Mouse (Mus musculus): ENCODE results near the gene Wapl. TPM values are rescaled to one million over a fixed set of nuclear protein-coding genes. Genes with fewer than 3 reads are reported as not detected.
A peak's percentile ranks its signal among the peaks of the same experiment; 100 is the strongest.

The Wapl gene
- polyA plus RNA-seq, 1 experiment: 10.1 TPM

DNA sequence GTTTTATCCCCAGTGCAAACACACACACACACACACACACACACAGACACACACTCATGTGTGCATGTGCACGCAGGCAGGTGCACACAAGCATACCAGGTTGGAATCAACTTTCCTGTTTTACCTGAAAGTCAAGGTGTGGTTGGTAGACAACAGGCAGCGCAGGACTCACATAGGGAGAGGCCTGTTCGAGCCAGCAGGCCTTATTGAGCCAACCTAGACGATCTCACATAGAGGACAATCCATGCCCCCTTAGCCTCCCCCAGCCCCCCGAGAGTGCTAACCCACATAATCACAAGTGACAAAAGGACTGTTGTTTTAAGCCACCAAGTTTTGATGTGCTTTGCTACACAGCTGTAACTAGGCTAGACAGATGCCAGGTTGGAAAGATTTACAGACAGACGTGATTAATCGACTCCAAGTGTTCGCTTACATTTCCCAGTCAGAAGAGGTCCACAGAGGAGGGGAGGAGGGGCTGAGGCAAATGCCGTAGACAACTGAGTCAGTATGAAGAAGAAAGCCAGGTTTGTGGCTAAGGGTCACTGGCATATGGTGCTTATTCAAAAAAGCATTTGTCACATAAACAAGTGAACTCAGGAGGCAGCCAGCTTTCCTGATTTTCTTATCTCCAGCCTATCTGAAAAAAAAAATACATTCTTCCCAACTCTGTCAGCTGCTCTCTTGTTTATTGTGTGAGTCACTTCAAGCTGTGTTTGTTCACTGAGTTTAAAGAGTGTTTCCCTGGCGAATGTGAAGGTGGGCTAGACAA is 90.2 kb downstream of the Wapl start:
- no peak for DNase-seq
- H3K27ac ChIP-seq (ENCODE audit: insufficient read depth, low read depth, low read length): no peak overlapping the region
- H3K36me3 ChIP-seq (ENCODE audit: control insufficient read depth, insufficient read depth, low read length): no peaks in the 10 kb centered on the region
- no peak overlapping the region for H3K4me3 ChIP-seq (ENCODE audit: insufficient read depth, low read depth, low read length)
- H3K27me3 ChIP-seq (replicated peaks; ENCODE audit: control insufficient read depth, insufficient read depth, low read length): no peaks in the 10 kb centered on the region
- WGBS: 60% methylated on average over 10 of the region's 10 CpGs
- TF ChIP-seq POLR2A (IDR thresholded peaks at IDR 0.05; ENCODE audit: low read depth, low read length) (no peak), CTCF (conservative IDR thresholded peaks at IDR 0.05; ENCODE audit: insufficient read depth, insufficient read length, low read depth, low read length) (no peak)
- peaks cover 29% of the 10 kb centered on the region for H3K4me1 ChIP-seq (ENCODE audit: control insufficient read depth, insufficient read depth, low read length)

DNA sequence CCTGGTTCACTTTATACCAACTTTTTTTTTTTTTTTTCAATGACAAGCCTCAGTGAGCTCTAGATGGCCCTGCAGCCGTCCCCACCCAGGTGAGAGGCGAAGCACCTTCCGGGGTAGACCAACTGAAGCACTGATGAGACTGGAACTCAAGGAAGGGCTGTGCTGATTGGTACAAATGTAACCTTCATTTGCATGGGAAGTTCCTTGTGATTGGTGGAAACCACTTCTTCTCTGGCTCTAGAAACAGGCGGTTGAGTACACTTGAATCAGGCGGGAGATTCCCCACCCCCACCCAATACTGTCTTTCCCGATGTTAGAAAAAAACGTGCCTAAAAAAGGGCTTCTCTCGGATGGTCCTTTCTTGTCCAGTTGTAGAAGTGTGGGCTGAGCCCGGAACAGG is 91.2 kb downstream of the Wapl start:
- Histone ChIP-seq H3K27ac (ENCODE audit: insufficient read depth, low read depth, low read length) (no peak overlapping the region), H3K4me3 (ENCODE audit: insufficient read depth, low read depth, low read length) (no peak overlapping the region), H3K36me3 (ENCODE audit: control insufficient read depth, insufficient read depth, low read length) (no peaks in the 10 kb centered on the region), H3K4me1 (ENCODE audit: control insufficient read depth, insufficient read depth, low read length) (peaks cover 26% of the 10 kb centered on the region), H3K27me3 (replicated peaks; ENCODE audit: control insufficient read depth, insufficient read depth, low read length) (no peaks in the 10 kb centered on the region)
- WGBS: 89% methylated on average over 9 of the region's 9 CpGs
- TF ChIP-seq CTCF (conservative IDR thresholded peaks at IDR 0.05; ENCODE audit: insufficient read depth, insufficient read length, low read depth, low read length) (no peak), POLR2A (IDR thresholded peaks at IDR 0.05; ENCODE audit: low read depth, low read length) (no peak)
- no peak for DNase-seq

DNA sequence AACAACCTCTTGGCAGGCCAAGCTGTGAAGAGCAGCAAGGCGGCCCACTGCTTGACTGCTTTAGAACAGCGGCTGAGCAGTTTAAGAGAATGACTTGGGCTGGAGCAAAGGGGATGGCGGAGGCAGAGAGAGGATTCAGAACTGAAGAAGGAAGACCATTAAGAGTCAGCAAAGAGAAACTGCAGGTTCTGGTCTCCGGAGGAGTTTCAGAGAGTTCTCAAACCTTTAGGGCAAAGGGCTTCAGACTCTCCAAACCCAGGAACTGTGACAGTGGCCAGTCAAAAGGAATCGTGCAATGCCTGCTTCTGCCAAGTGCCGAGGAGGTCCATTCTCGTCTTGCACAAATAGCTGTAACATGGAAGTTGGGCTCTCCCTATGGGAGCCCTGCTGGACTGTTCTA is 91.7 kb downstream of the Wapl start:
- H3K27ac ChIP-seq (ENCODE audit: insufficient read depth, low read depth, low read length): no peak overlapping the region
- H3K36me3 ChIP-seq (ENCODE audit: control insufficient read depth, insufficient read depth, low read length): no peaks in the 10 kb centered on the region
- H3K4me1 ChIP-seq (ENCODE audit: control insufficient read depth, insufficient read depth, low read length): peaks cover 25% of the 10 kb centered on the region
- TF ChIP-seq POLR2A (IDR thresholded peaks at IDR 0.05; ENCODE audit: low read depth, low read length) (no peak), CTCF (conservative IDR thresholded peaks at IDR 0.05; ENCODE audit: insufficient read depth, insufficient read length, low read depth, low read length) (no peak)
- DNase-seq: no peak
- H3K27me3 ChIP-seq (replicated peaks; ENCODE audit: control insufficient read depth, insufficient read depth, low read length): no peaks in the 10 kb centered on the region
- no peak overlapping the region for H3K4me3 ChIP-seq (ENCODE audit: insufficient read depth, low read depth, low read length)
- WGBS: 89% methylated on average over 7 of the region's 7 CpGs

DNA sequence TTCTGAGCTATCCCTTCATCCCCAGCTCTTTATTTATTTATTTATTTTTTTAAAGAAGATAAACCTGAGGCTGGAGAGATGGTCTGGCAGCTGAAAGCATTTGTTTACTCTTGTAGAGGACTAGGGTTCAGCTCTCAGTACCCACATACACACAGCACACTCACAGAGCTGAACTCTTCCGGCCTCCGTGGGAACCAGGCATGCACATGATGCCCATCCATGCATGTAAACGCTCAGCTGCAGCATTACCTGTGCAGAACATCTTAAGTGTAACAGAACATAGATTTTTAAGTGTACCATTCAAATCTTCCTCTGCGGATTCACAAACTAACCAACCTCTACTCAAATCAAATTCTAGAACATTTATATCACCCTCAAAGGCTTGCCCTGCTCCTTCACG is 92.5 kb downstream of the Wapl start:
- Histone ChIP-seq H3K36me3 (ENCODE audit: control insufficient read depth, insufficient read depth, low read length) (no peaks in the 10 kb centered on the region), H3K4me1 (ENCODE audit: control insufficient read depth, insufficient read depth, low read length) (peaks cover 18% of the 10 kb centered on the region), H3K27me3 (replicated peaks; ENCODE audit: control insufficient read depth, insufficient read depth, low read length) (no peaks in the 10 kb centered on the region), H3K27ac (ENCODE audit: insufficient read depth, low read depth, low read length) (no peak overlapping the region), H3K4me3 (ENCODE audit: insufficient read depth, low read depth, low read length) (no peak overlapping the region)
- TF ChIP-seq POLR2A (IDR thresholded peaks at IDR 0.05; ENCODE audit: low read depth, low read length): no peak
- no peak for TF ChIP-seq CTCF (conservative IDR thresholded peaks at IDR 0.05; ENCODE audit: insufficient read depth, insufficient read length, low read depth, low read length)
- WGBS: 83% methylated on average over 5 of the region's 5 CpGs
- no peak for DNase-seq

DNA sequence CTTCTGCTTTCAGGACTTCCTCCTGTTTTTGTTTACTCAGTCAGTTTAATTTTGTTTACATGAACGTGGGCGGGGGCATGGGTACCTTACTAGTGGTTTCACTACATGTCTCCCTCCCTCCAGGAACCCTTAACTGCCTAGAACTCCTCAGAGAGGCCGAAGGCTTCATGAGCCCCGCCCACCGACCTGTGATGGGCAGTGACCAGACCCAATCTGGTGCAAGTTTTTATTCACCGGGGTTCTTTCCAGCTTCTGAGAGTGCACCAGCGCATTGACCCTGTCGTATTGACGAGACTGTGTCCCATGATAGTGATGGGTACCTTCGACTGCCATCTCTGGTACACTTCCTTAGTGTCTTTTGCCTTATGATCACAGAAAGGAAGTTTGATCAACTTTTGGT is 94.6 kb downstream of the Wapl start:
- H3K4me3 ChIP-seq (ENCODE audit: insufficient read depth, low read depth, low read length): peak overlapping the region; percentile 29
- WGBS: 2% methylated on average over 10 of the region's 10 CpGs
- peaks cover 4% of the 10 kb centered on the region; the same call in 1 of the 2 replicates for H3K4me1 ChIP-seq (ENCODE audit: control insufficient read depth, insufficient read depth, low read length)
- peak; percentile 91 for DNase-seq
- no peak overlapping the region for H3K27ac ChIP-seq (ENCODE audit: insufficient read depth, low read depth, low read length)
- no peaks in the 10 kb centered on the region for H3K27me3 ChIP-seq (replicated peaks; ENCODE audit: control insufficient read depth, insufficient read depth, low read length)
- H3K36me3 ChIP-seq (ENCODE audit: control insufficient read depth, insufficient read depth, low read length): no peaks in the 10 kb centered on the region
- TF ChIP-seq POLR2A (IDR thresholded peaks at IDR 0.05; ENCODE audit: low read depth, low read length): no peak
- no peak for TF ChIP-seq CTCF (conservative IDR thresholded peaks at IDR 0.05; ENCODE audit: insufficient read depth, insufficient read length, low read depth, low read length)

DNA sequence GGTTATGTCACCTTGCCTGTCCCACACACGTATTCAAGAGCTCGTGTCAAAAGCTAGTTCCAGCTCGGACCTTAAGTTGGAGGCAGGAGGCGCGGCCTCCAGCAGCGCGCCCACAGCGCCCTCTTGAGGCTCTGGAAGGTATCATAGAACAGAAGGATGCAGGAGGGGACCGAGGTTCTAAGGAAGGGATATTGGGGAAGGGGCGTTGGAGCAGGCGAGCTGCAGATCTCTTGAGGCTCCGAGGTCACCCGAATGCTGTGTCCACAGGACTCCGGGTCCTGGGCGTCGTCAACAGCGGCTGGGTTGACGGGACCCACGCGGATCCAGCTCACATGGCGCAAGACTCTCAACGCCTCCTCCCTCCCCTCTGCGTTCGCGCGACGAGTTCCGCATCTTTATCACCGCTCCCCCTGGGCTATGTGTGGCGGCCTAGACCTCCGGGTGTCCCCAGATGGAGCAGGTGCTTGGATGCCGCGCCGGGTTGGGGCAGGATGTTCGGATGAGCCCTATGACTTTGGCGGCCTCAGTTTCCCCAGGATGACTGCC is 95.4 kb downstream of the Wapl start:
- Histone ChIP-seq H3K27ac (ENCODE audit: insufficient read depth, low read depth, low read length) (no peak overlapping the region), H3K27me3 (replicated peaks; ENCODE audit: control insufficient read depth, insufficient read depth, low read length) (no peaks in the 10 kb centered on the region), H3K4me1 (ENCODE audit: control insufficient read depth, insufficient read depth, low read length) (peaks cover 4% of the 10 kb centered on the region; the same call in 1 of the 2 replicates), H3K36me3 (ENCODE audit: control insufficient read depth, insufficient read depth, low read length) (no peaks in the 10 kb centered on the region), H3K4me3 (ENCODE audit: insufficient read depth, low read depth, low read length) (peak overlapping the region; percentile 44)
- TF ChIP-seq CTCF (conservative IDR thresholded peaks at IDR 0.05; ENCODE audit: insufficient read depth, insufficient read length, low read depth, low read length): peak; percentile 91
- no peak for TF ChIP-seq POLR2A (IDR thresholded peaks at IDR 0.05; ENCODE audit: low read depth, low read length)
- DNase-seq: peak; percentile 82
- 1% methylated on average over 36 of the region's 36 CpGs for WGBS

DNA sequence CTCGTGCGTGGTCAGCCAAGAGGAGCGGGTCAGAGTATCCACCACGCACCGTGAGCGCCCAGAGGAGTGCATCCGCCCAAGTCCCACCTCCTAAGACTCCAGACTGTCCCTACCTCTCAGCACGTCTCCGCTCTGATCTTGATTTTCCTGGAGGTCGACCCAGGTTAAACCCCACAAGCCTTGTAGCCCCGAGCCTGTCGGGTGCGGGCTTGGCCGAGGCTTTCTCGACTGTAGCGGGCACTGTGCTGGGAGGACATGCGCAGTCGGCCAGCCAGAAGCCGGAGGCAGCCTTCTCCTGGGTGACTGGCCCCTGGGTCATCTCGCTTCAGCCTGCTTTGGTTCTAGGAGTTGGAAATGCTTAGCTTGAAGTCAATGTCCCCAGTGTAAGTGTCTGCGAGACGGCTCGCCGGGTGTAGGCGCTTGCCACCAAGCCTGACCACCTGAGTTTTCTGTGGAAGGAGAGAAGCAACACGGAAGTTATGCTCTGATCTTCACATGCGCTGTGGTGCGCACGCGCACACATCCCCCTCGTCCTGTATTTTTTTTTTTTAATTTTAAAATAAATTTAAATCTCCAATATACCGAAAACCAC is 95.9 kb downstream of the Wapl start:
- Histone ChIP-seq H3K27ac (ENCODE audit: insufficient read depth, low read depth, low read length) (no peak overlapping the region), H3K4me3 (ENCODE audit: insufficient read depth, low read depth, low read length) (peak overlapping the region; percentile 44), H3K4me1 (ENCODE audit: control insufficient read depth, insufficient read depth, low read length) (0 out of 2 replicates have a peak, but pooled peaks cover 4% of the 10 kb centered on the region), H3K36me3 (ENCODE audit: control insufficient read depth, insufficient read depth, low read length) (no peaks in the 10 kb centered on the region), H3K27me3 (replicated peaks; ENCODE audit: control insufficient read depth, insufficient read depth, low read length) (no peaks in the 10 kb centered on the region)
- peak; percentile 59 for DNase-seq
- TF ChIP-seq CTCF (conservative IDR thresholded peaks at IDR 0.05; ENCODE audit: insufficient read depth, insufficient read length, low read depth, low read length) (no peak), POLR2A (IDR thresholded peaks at IDR 0.05; ENCODE audit: low read depth, low read length) (no peak)
- 18% methylated on average over 32 of the region's 32 CpGs for WGBS

Measured in kidney, adult 2 months (tissue).